Mouse (Mus musculus): ENCODE results near the gene Gm136. TPM values are rescaled to one million over a fixed set of nuclear protein-coding genes. Genes with fewer than 3 reads are reported as not detected.

The Gm136 gene
- not detected in 2 replicates for polyA plus RNA-seq (2015; fragmentation: Nextera tagmentation; extraction: Ambion mirVana)

DNA sequence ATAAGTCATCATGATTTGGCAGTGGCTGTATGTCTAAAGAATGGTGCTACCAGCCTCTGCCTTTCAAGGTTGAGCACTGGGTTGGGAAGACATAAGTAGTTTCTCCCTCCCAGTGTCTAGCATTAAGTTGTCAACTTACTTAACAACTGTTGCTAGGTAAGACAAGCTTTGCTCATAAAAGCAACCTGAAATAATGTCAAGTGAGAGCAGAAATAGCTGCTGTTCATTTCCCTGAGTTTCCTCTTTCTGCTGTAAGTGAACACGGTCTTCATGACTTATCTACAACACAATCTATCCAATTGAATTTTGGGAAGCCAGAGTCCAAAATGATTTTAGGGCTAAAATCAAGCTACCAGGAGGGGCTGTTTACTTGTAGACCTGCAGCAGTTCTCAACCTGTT, at the start of gene Gm136:
TSS of gene Gm136 (minus strand) at position 101 of the 400 bp plus-strand sequence.
- Histone ChIP-seq H3K27me3 (no peaks in the 10 kb centered on the region), H3K4me3 (no peak within 1 kb of the TSS), H3K4me2 (no peak within 1 kb of the TSS), H3K4me1 (no peaks in the 10 kb centered on the region), H3K36me3 (no peaks in the 10 kb centered on the region), H3K9ac (no peak within 1 kb of the TSS), H3K27ac (no peak within 1 kb of the TSS), H3K9me3 (no peaks in the 10 kb centered on the region)
- 71% methylated on average over 1 of the region's 1 CpGs for WGBS
- no peak for ATAC-seq (ENCODE audit: insufficient number of reproducible peaks, insufficient read depth, low FRiP score, low TSS enrichment, low read depth)

GRCm38 (mm10) chr4:34801166-34802034, 45.3 kb upstream of the Gm136 start:
- WGBS: 86% methylated on average over 14 of the region's 14 CpGs
- ATAC-seq (ENCODE audit: insufficient number of reproducible peaks, insufficient read depth, low FRiP score, low TSS enrichment, low read depth): no peak
- Histone ChIP-seq H3K9me3 (no peaks in the 10 kb centered on the region), H3K4me1 (no peaks in the 10 kb centered on the region), H3K27me3 (no peaks in the 10 kb centered on the region), H3K27ac (no peak overlapping the region), H3K4me2 (no peak overlapping the region), H3K9ac (no peak overlapping the region), H3K4me3 (no peak overlapping the region), H3K36me3 (peaks cover 19% of the 10 kb centered on the region)

DNA sequence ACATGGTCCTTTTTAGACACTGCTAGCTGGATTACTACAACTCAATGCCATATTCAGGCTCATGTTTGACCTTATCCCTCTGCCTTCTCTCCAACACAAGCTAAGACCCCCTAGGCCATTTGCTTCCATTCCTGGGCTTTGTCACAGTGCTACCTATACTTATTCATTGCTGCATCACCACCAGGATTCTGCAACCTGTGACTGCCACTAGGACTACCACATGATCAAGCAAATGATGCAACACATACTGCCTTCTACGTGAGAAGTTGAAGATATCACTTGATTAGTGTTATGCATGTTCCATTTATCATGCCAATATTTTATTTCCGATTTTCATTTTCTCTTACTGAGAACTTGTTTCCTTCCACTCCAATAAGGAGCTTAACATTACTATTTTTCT, 41.9 kb upstream of the Gm136 start:
- Histone ChIP-seq H3K27ac (no peak overlapping the region), H3K36me3 (no peaks in the 10 kb centered on the region; the same call in 1 of the 2 replicates), H3K4me2 (no peak overlapping the region), H3K9ac (no peak overlapping the region), H3K9me3 (no peaks in the 10 kb centered on the region), H3K27me3 (no peaks in the 10 kb centered on the region), H3K4me3 (no peak overlapping the region), H3K4me1 (no peaks in the 10 kb centered on the region)
- WGBS: 92% methylated on average over 2 of the region's 2 CpGs
- ATAC-seq (ENCODE audit: insufficient number of reproducible peaks, insufficient read depth, low FRiP score, low TSS enrichment, low read depth): no peak

DNA sequence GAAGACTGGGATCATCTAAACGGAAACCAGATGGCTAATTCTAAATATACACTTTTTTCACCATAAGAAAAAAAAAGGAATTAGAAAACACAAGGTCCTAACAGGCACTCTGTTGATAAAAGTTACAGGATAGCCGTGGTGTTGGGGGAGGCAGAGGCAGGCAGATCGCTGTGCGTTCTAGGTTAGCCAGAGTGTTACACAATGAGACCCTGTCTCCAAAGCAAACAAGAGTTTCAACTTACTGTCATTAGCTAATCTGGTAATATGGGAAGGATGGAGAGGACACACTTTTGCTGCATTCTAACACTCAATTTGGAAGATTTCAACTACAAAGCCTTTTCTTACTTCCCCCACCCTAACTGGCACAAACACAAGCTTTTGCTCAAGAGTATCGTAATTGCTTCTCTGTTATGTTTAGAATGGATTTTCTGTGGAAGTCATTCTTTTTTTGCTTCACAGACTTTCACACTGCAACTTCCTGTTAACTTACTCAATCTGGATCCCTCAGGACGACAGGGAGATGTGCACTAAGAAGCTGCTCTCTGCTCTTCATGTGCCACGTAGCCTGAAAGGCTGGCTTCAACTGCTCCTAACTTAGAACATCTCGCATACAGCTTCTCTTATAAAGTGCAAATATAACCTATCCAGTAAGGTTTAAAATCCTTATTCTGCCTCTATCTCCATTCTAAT, 41.4 kb upstream of the Gm136 start:
- no peaks in the 10 kb centered on the region; the same call in 1 of the 2 replicates for H3K36me3 ChIP-seq
- H3K4me2 ChIP-seq: no peak overlapping the region
- ATAC-seq (ENCODE audit: insufficient number of reproducible peaks, insufficient read depth, low FRiP score, low TSS enrichment, low read depth): no peak
- H3K9me3 ChIP-seq: no peaks in the 10 kb centered on the region
- no peaks in the 10 kb centered on the region for H3K27me3 ChIP-seq
- no peak overlapping the region for H3K9ac ChIP-seq
- no peaks in the 10 kb centered on the region for H3K4me1 ChIP-seq
- H3K4me3 ChIP-seq: no peak overlapping the region
- H3K27ac ChIP-seq: no peak overlapping the region
- WGBS: 62% methylated on average over 8 of the region's 8 CpGs

DNA sequence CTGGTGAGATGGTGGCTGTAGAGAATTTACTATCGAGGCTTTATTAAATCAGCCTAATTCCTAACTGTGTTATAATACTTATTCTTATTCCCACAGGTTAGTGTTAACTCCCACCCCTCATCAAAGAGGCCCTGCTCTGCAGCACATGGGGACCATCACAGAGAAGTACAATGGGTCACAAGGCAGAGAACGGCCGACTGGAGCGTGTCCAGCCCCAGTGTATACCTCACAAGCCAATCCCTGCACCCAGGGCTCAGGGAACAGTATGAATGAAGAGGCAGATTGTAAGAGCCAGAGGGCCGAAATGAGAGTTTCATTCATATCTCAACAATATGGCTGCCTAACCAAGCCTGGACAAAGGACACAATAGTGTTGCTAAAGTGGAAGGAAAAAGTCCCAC, 40.2 kb upstream of the Gm136 start:
- ATAC-seq (ENCODE audit: insufficient number of reproducible peaks, insufficient read depth, low FRiP score, low TSS enrichment, low read depth): no peak
- Histone ChIP-seq H3K4me3 (no peak overlapping the region), H3K4me2 (no peak overlapping the region), H3K36me3 (no peaks in the 10 kb centered on the region), H3K27ac (no peak overlapping the region), H3K9me3 (no peaks in the 10 kb centered on the region), H3K4me1 (no peaks in the 10 kb centered on the region), H3K9ac (no peak overlapping the region), H3K27me3 (no peaks in the 10 kb centered on the region)
- WGBS: 86% methylated on average over 5 of the region's 5 CpGs

GRCm38 (mm10) chr4:34786476-34786875, 30.4 kb upstream of the Gm136 start:
- Histone ChIP-seq H3K4me1 (no peaks in the 10 kb centered on the region), H3K9ac (no peak overlapping the region), H3K9me3 (no peaks in the 10 kb centered on the region), H3K36me3 (no peaks in the 10 kb centered on the region), H3K4me2 (no peak overlapping the region), H3K27ac (no peak overlapping the region), H3K27me3 (no peaks in the 10 kb centered on the region), H3K4me3 (no peak overlapping the region)
- WGBS: 82% methylated on average over 3 of the region's 3 CpGs
- ATAC-seq (ENCODE audit: insufficient number of reproducible peaks, insufficient read depth, low FRiP score, low TSS enrichment, low read depth): no peak

DNA sequence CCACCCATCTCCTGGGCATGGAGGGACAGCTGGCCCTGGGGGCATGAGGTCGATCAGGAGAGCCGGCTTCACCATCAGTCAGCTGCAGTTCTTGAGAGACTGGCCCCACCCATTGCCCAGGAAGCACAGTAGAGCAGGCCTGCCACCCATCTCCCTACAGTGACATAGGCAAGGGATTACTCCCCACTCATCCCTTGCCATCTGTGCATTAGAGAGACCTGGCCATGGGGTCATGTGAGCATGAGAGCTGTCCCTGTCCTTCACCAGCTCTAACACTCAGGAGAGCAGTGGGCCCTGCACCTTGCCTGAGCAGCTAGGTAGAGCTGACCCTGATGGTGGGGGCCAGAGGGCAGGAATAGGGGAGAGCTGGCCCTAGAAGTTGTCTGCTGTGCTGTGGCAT, 29.6 kb upstream of the Gm136 start:
- Histone ChIP-seq H3K27me3 (no peaks in the 10 kb centered on the region), H3K4me2 (no peak overlapping the region), H3K27ac (no peak overlapping the region), H3K4me3 (no peak overlapping the region), H3K4me1 (no peaks in the 10 kb centered on the region), H3K9ac (no peak overlapping the region), H3K36me3 (no peaks in the 10 kb centered on the region), H3K9me3 (no peaks in the 10 kb centered on the region)
- WGBS: 40% methylated on average over 2 of the region's 2 CpGs
- ATAC-seq (ENCODE audit: insufficient number of reproducible peaks, insufficient read depth, low FRiP score, low TSS enrichment, low read depth): no peak

DNA sequence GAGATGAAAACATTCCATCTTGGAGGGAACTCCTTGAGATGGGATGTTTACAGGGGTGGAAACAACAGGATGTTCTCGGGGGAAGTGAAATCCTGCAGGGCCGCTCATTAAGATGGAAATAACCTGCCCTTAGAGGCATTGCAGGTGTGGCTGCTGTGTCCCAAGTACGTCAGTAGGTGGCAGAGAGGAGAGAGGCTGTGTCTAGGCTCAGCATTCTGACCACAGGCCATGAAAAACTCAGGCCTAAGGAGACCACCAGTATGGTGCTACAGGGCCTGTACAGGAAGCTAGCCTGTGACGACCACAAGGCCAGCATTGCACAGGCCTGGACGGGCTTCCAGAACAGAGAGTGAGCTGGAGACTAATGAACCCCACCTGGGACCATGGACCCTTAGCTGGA, 28.8 kb upstream of the Gm136 start:
- ATAC-seq (ENCODE audit: insufficient number of reproducible peaks, insufficient read depth, low FRiP score, low TSS enrichment, low read depth): no peak
- Histone ChIP-seq H3K27ac (no peak overlapping the region), H3K36me3 (no peaks in the 10 kb centered on the region), H3K9ac (no peak overlapping the region), H3K4me2 (no peak overlapping the region), H3K4me1 (no peaks in the 10 kb centered on the region), H3K9me3 (no peaks in the 10 kb centered on the region), H3K27me3 (no peaks in the 10 kb centered on the region), H3K4me3 (no peak overlapping the region)
- 55% methylated on average over 5 of the region's 5 CpGs for WGBS

GRCm38 (mm10) chr4:34782730-34783129, 26.7 kb upstream of the Gm136 start:
- WGBS: 32% methylated on average over 4 of the region's 4 CpGs
- H3K9ac ChIP-seq: no peak overlapping the region
- no peaks in the 10 kb centered on the region for H3K27me3 ChIP-seq
- H3K4me1 ChIP-seq: no peaks in the 10 kb centered on the region
- H3K27ac ChIP-seq: no peak overlapping the region
- H3K36me3 ChIP-seq: no peaks in the 10 kb centered on the region
- H3K4me2 ChIP-seq: no peak overlapping the region
- no peak for ATAC-seq (ENCODE audit: insufficient number of reproducible peaks, insufficient read depth, low FRiP score, low TSS enrichment, low read depth)
- H3K9me3 ChIP-seq: no peaks in the 10 kb centered on the region
- H3K4me3 ChIP-seq: no peak overlapping the region

DNA sequence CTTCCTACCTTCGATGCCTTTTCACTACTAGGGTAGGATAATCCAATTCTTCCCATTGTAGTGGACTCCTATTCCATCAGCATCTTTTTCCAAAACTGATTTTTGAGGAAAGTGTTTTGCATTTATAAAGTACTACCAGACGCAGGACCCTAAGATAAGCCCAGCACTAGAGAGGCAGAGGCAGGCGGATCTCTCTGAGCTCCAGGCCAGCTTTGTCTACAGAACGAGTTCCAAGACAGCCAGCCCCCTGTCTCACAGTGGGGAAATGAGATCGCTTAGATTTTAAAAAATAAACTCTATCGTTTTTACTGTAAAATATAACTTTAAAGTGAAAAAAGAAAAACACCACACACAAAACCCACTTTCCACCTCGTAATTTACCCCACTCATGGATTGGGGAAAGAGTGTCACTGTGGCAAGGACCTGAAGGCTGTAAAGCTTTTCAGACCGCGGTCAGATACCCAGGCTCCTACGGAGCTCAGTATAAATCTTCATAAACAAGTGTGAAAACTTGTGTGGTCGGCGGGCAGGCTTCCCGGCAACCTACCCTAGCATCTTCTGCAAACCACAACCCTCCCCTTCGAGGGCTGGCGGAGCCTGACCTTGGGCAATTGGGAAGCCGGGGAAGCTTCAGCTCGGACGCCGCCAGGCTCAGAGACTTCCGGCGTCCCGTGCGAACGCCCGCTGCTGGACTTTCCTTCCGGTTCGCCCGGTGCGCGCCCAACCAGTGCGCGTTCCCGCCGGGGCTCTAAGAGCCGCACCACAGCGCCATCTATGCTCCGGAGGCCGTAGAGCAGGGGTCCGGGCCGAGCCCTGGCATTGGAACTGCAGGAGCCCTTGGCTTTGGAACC, 21.8 kb upstream of the Gm136 start, which contains the start of gene Smim8:
TSS of gene Smim8 (minus strand) at position 747 of the 851 bp plus-strand sequence.
- no peaks in the 10 kb centered on the region for H3K4me1 ChIP-seq
- no peaks in the 10 kb centered on the region for H3K27me3 ChIP-seq
- H3K9me3 ChIP-seq: no peaks in the 10 kb centered on the region
- peak; percentile 80; the same call in 1 of the 2 replicates for ATAC-seq (ENCODE audit: insufficient number of reproducible peaks, insufficient read depth, low FRiP score, low TSS enrichment, low read depth)
- H3K27ac ChIP-seq: peak within 1 kb of the TSS; percentile 80
- 5% methylated on average over 40 of the region's 40 CpGs for WGBS
- H3K4me2 ChIP-seq: peak within 1 kb of the TSS; percentile 72
- H3K4me3 ChIP-seq: peak within 1 kb of the TSS; percentile 67
- peak within 1 kb of the TSS; percentile 83 for H3K9ac ChIP-seq
- H3K36me3 ChIP-seq: no peaks in the 10 kb centered on the region

DNA sequence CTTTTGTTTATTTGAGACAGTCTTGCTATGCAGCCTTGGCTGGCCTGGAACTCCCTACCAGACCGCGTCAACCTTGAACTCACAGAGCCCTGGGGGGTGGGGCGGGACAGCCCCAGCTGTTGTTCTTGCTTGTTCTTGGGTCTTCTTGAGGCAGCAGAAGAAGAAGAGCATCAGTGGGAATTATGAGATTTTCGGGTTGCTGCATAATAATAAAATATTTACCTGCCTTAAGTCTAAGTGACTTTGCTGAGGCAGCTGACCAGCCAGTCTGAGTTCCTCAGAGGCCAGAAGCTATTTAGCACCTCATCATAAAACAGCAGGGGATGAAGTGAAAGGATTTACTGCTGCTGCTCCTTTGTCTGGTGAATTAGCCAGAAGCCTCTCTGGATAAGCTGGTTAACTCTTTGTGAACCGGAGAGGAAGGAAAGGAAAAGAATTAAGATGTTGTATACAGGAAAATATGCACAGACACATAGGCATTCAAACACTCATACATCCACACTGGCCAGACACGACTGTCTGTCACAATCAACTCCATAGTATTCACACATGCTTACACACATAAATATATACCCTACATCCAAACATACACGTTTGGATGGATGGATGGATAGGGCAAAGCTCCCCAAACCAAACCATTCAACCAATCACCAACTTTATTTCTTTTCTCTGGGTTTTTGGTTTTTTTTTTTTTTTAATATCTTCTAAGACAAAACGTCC, 15.7 kb upstream of the Gm136 start:
- Histone ChIP-seq H3K4me1 (no peaks in the 10 kb centered on the region), H3K4me3 (no peak overlapping the region), H3K36me3 (peaks cover 19% of the 10 kb centered on the region), H3K4me2 (no peak overlapping the region), H3K9me3 (no peaks in the 10 kb centered on the region), H3K27ac (no peak overlapping the region), H3K9ac (no peak overlapping the region), H3K27me3 (no peaks in the 10 kb centered on the region)
- WGBS: 17% methylated on average over 8 of the region's 8 CpGs
- no peak for ATAC-seq (ENCODE audit: insufficient number of reproducible peaks, insufficient read depth, low FRiP score, low TSS enrichment, low read depth)

Measured in embryonic facial prominence, embryonic 13.5 days (tissue).